Mouse (Mus musculus) heart, embryonic 11.5 days (tissue): ENCODE measurements around the gene Gm20388. TPM values are rescaled to one million over a fixed set of nuclear protein-coding genes. Genes with fewer than 3 reads are reported as not detected.

Source experiments
- ATAC-seq: fragments of 200-750 bp; cut with Nextera tagmentation; replicated peaks from 2 replicates; pipeline ENCODE4 v1.8.0; 2017; ENCODE audit warnings: moderate library complexity; ENCODE audit not compliant: insufficient number of reproducible peaks, low FRiP score, low TSS enrichment
- H3K27ac ChIP-seq: fragments of 300-500 bp; sonication (generic); 2 replicates; pipeline ENCODE4 v1.5.1; 2014; ENCODE audit warnings: mild to moderate bottlenecking, low read depth, low read length
- H3K27me3 ChIP-seq: fragments of 300-500 bp; sonication (generic); 2 replicates; pipeline ENCODE4 v1.6.1; 2014; ENCODE audit warnings: mild to moderate bottlenecking, low read length, mixed read lengths; ENCODE audit not compliant: control insufficient read depth, insufficient read depth
- H3K36me3 ChIP-seq: fragments of 300-500 bp; sonication (generic); 2 replicates; pipeline ENCODE4 v1.6.1; 2014; ENCODE audit warnings: mild to moderate bottlenecking, low read length, moderate library complexity, mixed read lengths; ENCODE audit not compliant: control insufficient read depth, insufficient read depth
- H3K4me1 ChIP-seq: fragments of 300-500 bp; sonication (generic); 2 replicates; pipeline ENCODE4 v1.6.1; 2014; ENCODE audit warnings: low read length; ENCODE audit not compliant: control insufficient read depth, insufficient read depth
- H3K4me2 ChIP-seq: fragments of 300-500 bp; sonication (generic); 2 replicates; pipeline ENCODE4 v1.6.1; 2014; ENCODE audit warnings: mild to moderate bottlenecking, moderate library complexity
- H3K4me3 ChIP-seq: fragments of 300-500 bp; sonication (generic); 2 replicates; pipeline ENCODE4 v1.5.1; 2014; ENCODE audit warnings: low read depth, low read length
- H3K9ac ChIP-seq: fragments of 300-500 bp; sonication (generic); 2 replicates; pipeline ENCODE4 v1.6.1; 2014; ENCODE audit warnings: mild to moderate bottlenecking, low read depth, low read length, moderate library complexity
- H3K9me3 ChIP-seq: fragments of 300-500 bp; sonication (generic); replicated peaks from 2 replicates; pipeline ENCODE4 v1.6.1; 2016; ENCODE audit warnings: low read length; ENCODE audit not compliant: control insufficient read depth
- WGBS: fragments of 180-500 bp; shearing (Covaris S2); extraction: QIAGEN DNeasy Blood & Tissue Kit; methylation state at CpG from one replicate; pipeline ENCODE4 v1.1.7; 2014; ENCODE audit not compliant: insufficient replicate concordance; 5-methylcytosine and 5-hydroxymethylcytosine counted together
- polyA plus RNA-seq: library from polyadenylated mRNA; unstranded; fragments of >200 nt; fragmentation: Nextera tagmentation; extraction: Ambion mirVana; gene quantifications from 2 replicates; pipeline ENCODE4 v1.2.1, GENCODE M21; 2014

Gm20388 gene
- polyA plus RNA-seq, 1 experiment from 2014 or later, result 6.4 TPM

- Histone ChIP-seq H3K27ac (no peak overlapping the region), H3K9ac (no peak overlapping the region), H3K4me3 (no peak overlapping the region), H3K9me3 (no peaks in the 10 kb centered on the region), H3K36me3 (no peaks in the 10 kb centered on the region), H3K4me2 (no peak overlapping the region), H3K4me1 (peaks cover 20% of the 10 kb centered on the region), H3K27me3 (peaks cover 28% of the 10 kb centered on the region)
- no peak for ATAC-seq
- 32% methylated on average over 11 of the region's 11 CpGs for WGBS
Measured at GRCm38 (mm10) chr8:120902346-120902745, 991.7 kb downstream of the Gm20388 start.

GRCm38 (mm10) chr8:120907671-120908070 is 997.0 kb downstream of the Gm20388 start:
- Histone ChIP-seq H3K36me3 (no peaks in the 10 kb centered on the region), H3K27me3 (peaks cover 14% of the 10 kb centered on the region), H3K4me3 (no peak overlapping the region), H3K27ac (no peak overlapping the region), H3K9me3 (no peaks in the 10 kb centered on the region), H3K4me1 (peaks cover 9% of the 10 kb centered on the region; the same call in 1 of the 2 replicates), H3K4me2 (no peak overlapping the region), H3K9ac (no peak overlapping the region)
- 37% methylated on average over 6 of the region's 6 CpGs for WGBS
- ATAC-seq, result no peak

GRCm38 (mm10) chr8:120910936-120911335 is 1000.3 kb downstream of the Gm20388 start:
- Histone ChIP-seq H3K36me3 (no peaks in the 10 kb centered on the region), H3K4me3 (no peak overlapping the region), H3K9ac (no peak overlapping the region), H3K4me1 (peaks cover 5% of the 10 kb centered on the region; the same call in 1 of the 2 replicates), H3K27me3 (peaks cover 16% of the 10 kb centered on the region), H3K27ac (no peak overlapping the region), H3K4me2 (no peak overlapping the region), H3K9me3 (no peaks in the 10 kb centered on the region)
- ATAC-seq, result no peak
- 58% methylated on average over 2 of the region's 2 CpGs for WGBS

GRCm38 (mm10) chr8:120912463-120912862 is 1001.8 kb downstream of the Gm20388 start:
- Histone ChIP-seq H3K4me1 (peaks cover 4% of the 10 kb centered on the region; the same call in 1 of the 2 replicates), H3K9me3 (no peaks in the 10 kb centered on the region), H3K27me3 (peaks cover 10% of the 10 kb centered on the region), H3K27ac (no peak overlapping the region), H3K9ac (no peak overlapping the region), H3K4me2 (no peak overlapping the region), H3K4me3 (no peak overlapping the region), H3K36me3 (no peaks in the 10 kb centered on the region)
- WGBS, result 32% methylated on average over 6 of the region's 6 CpGs
- no peak for ATAC-seq

GRCm38 (mm10) chr8:120916831-120917435 is 1006.3 kb downstream of the Gm20388 start:
- Histone ChIP-seq H3K4me2 (no peak overlapping the region), H3K36me3 (no peaks in the 10 kb centered on the region), H3K27ac (no peak overlapping the region), H3K9me3 (no peaks in the 10 kb centered on the region), H3K4me1 (no peaks in the 10 kb centered on the region), H3K9ac (no peak overlapping the region), H3K27me3 (peaks cover 13% of the 10 kb centered on the region), H3K4me3 (no peak overlapping the region)
- ATAC-seq, result no peak
- 52% methylated on average over 14 of the region's 14 CpGs for WGBS

- H3K27me3 ChIP-seq, result peaks cover 11% of the 10 kb centered on the region
- no peak for ATAC-seq
- 78% methylated on average over 4 of the region's 4 CpGs for WGBS
- no peaks in the 10 kb centered on the region for H3K9me3 ChIP-seq
- H3K4me3 ChIP-seq, result no peak overlapping the region
- H3K27ac ChIP-seq, result no peak overlapping the region
- H3K4me1 ChIP-seq, result no peaks in the 10 kb centered on the region
- H3K9ac ChIP-seq, result no peak overlapping the region
- no peak overlapping the region for H3K4me2 ChIP-seq
- no peaks in the 10 kb centered on the region for H3K36me3 ChIP-seq
Measured at GRCm38 (mm10) chr8:120920527-120920926, 1009.9 kb downstream of the Gm20388 start.

- peaks cover 17% of the 10 kb centered on the region for H3K27me3 ChIP-seq
- H3K9ac ChIP-seq, result no peak overlapping the region
- no peak overlapping the region for H3K4me2 ChIP-seq
- no peaks in the 10 kb centered on the region for H3K36me3 ChIP-seq
- no peak overlapping the region for H3K27ac ChIP-seq
- no peaks in the 10 kb centered on the region for H3K9me3 ChIP-seq
- H3K4me1 ChIP-seq, result no peaks in the 10 kb centered on the region; the same call in 1 of the 2 replicates
- no peak for ATAC-seq
- WGBS, result 78% methylated on average over 9 of the region's 9 CpGs
- no peak overlapping the region for H3K4me3 ChIP-seq
Measured at GRCm38 (mm10) chr8:120926201-120926600, 1015.6 kb downstream of the Gm20388 start.

- H3K36me3 ChIP-seq, result no peaks in the 10 kb centered on the region
- no peak overlapping the region for H3K27ac ChIP-seq
- H3K9me3 ChIP-seq, result no peaks in the 10 kb centered on the region
- no peak for ATAC-seq
- no peak overlapping the region for H3K4me3 ChIP-seq
- H3K4me2 ChIP-seq, result no peak overlapping the region; the same call in 1 of the 2 replicates
- WGBS, result 84% methylated on average over 6 of the region's 6 CpGs
- no peak overlapping the region for H3K9ac ChIP-seq
- H3K27me3 ChIP-seq, result peaks cover 22% of the 10 kb centered on the region
- H3K4me1 ChIP-seq, result no peaks in the 10 kb centered on the region; the same call in 1 of the 2 replicates
Measured at GRCm38 (mm10) chr8:120928082-120928481, 1017.4 kb downstream of the Gm20388 start.

GRCm38 (mm10) chr8:120934596-120934995 is 1024.0 kb downstream of the Gm20388 start:
- H3K9ac ChIP-seq, result no peak overlapping the region
- no peaks in the 10 kb centered on the region for H3K36me3 ChIP-seq
- 80% methylated on average over 9 of the region's 9 CpGs for WGBS
- H3K27ac ChIP-seq, result no peak overlapping the region
- no peak for ATAC-seq
- H3K27me3 ChIP-seq, result peaks cover 52% of the 10 kb centered on the region
- H3K4me1 ChIP-seq, result no peaks in the 10 kb centered on the region
- no peaks in the 10 kb centered on the region for H3K9me3 ChIP-seq
- no peak overlapping the region for H3K4me3 ChIP-seq
- H3K4me2 ChIP-seq, result no peak overlapping the region
